Mouse (Mus musculus) heart, adult 11 months (tissue): ENCODE measurements at regions not wholly inside any gene's neighbourhood (a gene's known extent, or its start where the extent isn't known, plus 50 kb on each side); places are given as distances from the start of the nearest gene placed in this dataset.
A peak's percentile ranks its signal among the peaks of the same experiment; 100 is the strongest.

ENCODE experiments used
- DNase-seq: peaks from one replicate; pipeline ENCODE4 v3.0.0; 2022

DNA sequence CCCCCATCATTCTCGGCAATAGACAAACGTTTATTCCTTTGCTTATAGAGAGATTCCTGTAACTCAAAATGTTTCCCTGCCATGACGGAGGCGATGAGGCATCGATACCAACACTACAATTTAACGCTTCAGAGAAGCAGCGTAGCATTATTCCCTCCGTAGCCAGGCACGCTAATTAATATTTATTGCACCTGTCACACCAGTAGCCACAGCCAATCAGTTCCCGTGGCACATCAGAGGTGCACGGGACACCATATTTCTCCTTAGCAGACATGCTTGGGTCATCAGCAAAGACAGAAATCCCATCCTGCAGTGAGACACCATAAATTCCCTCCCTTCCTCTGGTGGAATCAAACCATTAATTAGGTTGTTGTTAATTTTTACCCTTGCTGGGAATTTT, 399.8 kb upstream of the Tmpo start:
- peak; percentile 30 for DNase-seq

- peak; percentile 81 for DNase-seq
Measured at GRCm38 (mm10) chr10:91575323-91576064, 394.4 kb upstream of the Tmpo start.

DNA sequence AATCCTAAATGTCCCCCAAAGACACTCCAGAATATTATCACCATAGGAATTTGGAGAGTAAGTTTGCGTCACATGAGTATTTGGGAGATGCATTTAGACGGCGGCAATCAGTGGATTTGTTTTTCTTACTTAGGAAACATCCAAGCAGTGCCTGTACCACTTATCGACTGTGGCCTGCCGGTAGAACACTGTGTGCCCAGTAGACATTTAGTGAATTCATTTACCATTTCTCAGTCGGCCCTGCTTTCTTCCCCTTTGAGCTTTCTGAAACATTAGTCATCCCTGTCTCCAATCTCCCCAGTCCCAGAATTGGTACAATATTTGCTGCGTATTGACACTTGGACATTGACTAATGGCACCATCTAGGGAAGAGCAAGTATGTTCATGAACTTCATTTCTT, 391.7 kb upstream of the Tmpo start:
- peak; percentile 69 for DNase-seq

DNA sequence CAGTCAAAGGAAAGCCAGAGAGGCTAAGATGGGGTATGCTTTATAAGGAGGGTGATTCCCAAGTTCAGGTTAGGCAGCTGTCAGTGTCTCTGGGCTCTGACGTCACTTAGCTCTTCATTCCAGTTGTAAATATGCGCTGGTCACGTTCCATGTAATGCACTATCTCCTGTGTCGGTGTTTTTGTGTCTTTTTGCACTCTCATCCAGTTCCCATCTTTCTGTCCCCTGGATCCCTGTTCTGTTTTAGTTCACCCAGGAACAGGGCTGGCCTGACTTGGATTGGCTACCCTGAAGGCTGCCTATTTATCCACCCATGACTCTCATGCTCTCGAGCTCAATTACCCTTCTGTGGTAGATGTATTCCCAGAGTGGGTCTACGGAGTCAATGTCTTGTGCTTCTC, 387.9 kb upstream of the Tmpo start:
- peak; percentile 61 for DNase-seq

DNA sequence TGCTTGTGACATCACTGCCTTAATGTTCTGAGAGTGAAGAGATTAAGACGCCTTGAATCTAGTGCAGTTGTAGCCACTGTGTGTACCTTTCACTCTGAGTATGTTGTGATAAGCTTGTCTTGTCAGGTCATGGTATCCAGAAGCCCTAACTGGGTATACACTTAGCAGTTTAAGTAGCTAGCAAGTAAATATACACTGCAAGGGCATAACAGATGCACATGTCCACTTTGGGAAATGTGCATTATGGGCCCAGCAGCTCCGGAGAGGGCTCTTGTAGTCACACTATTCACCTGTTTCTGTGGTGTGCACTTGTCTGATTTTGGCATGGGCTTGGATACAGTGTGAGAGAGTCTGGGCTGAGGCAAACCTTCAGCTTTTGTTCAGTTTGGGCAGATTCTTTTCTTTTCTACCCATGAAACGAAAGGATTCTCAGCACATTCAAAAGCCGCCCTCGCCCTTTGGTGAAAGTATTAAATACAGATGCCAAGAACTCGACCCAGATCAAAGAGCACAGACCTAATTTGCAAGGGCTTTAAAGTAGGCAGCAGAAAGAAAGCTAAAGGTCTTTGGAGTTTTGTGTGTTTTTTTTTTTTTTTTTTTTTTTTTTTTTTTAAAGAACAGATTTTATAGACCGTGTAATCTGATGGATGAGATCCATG, 385.1 kb upstream of the Tmpo start:
- DNase-seq, result peak; percentile 70

GRCm38 (mm10) chr10:91559307-91559706, 378.2 kb upstream of the Tmpo start:
- DNase-seq, result peak; percentile 23

- no peak for DNase-seq
Measured at GRCm38 (mm10) chr10:91548071-91548470, 367.0 kb upstream of the Tmpo start.

DNA sequence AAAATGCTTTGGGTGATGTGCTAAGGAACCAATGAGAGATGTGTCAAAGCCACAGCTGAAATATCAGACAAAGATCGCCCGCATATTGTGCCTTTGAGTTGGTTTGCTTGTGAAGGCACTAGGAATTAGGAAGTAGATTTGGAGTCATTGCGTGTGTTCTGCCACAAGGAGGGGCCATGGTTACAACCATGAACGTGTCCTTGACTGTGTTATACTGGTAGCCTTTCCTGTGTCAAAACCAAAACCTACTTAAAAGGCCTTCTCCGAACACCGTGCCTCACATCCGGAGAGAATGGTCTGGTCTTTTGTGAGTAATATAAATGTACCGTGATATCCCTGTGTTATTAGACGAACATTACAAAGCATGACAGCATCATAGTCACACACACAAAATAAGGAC, 365.0 kb upstream of the Tmpo start:
- no peak for DNase-seq

GRCm38 (mm10) chr10:91545421-91545820, 364.3 kb upstream of the Tmpo start:
- DNase-seq, result no peak

GRCm38 (mm10) chr10:91543167-91543918, 362.2 kb upstream of the Tmpo start:
- no peak for DNase-seq

- peak; percentile 71 for DNase-seq
Measured at GRCm38 (mm10) chr10:91542201-91542604, 361.1 kb upstream of the Tmpo start.

DNA sequence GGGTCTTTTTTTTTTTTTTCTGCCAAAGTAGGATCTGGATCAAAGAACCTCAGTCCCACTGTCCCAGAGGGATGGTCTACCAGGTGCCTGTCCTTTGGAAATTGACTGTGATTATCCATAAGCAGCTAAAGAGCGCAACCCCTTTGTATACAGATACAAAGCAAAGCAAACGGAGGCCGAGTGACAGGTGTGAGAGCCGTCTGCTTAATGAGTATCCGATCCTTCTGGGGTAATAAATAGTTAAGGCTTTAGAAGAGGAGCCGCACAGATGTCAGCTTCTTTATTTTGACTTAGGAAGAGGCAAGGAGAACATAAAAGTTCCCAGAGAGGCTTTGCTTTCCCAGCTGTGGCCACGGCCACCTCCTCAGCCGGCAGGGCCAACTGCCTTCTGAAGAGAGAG, 356.1 kb upstream of the Tmpo start:
- DNase-seq, result peak; percentile 58

- DNase-seq, result no peak
Measured at GRCm38 (mm10) chr10:91535392-91535791, 354.3 kb upstream of the Tmpo start.

DNA sequence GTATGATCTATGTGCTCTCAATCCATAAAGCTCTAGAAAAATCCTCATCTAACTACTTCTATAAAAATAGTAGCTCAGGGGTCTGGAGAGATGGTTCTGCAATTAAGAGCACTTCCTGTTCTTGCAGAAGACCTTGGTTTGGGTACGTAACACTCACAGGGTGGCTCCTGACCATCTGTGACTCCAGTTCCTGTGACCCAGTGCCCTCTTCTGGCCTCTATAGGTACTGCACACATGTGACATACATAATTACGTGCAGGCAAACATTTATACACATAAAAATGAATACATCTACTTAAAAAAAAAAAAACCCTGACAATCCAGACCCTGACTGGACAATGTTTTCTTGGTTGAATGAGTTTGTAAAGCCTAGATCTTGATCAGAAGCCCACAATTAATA, 347.2 kb upstream of the Tmpo start:
- no peak for DNase-seq

DNA sequence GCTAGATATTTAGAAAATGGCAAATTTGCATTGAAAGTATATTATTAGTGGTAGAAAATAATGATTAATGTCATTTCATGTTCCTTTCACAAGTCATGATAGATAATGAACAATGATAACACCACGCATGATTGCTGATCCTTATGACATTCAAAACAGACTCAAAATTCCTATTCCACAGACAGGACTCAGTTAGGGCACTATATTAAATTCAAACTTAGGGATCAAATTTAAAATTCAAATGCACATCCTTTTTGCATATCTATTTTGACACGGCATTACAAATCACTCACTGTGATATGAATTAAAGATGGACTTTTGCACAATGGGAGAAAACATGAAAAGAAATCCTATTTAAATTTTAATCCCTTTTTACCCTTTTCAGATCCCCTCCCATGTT, 340.1 kb upstream of the Tmpo start:
- DNase-seq, result no peak

DNA sequence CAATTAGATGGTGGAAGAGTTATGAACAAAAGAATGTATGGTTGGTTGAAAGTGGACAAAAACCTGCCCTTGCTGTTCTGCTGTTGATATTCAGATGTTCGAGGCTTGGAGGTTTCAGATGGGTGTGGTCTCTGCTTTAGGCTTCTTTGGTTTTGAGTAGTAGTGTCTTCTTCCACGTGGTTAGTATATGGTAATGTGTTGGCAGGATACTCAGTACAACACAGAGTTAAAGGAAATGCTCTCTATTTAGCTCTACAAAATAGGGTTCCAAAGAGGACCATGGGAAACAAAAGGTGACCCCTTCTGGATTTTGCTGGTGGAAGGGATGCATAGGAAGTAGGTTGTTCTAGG, 333.9 kb upstream of the Tmpo start:
- DNase-seq, result no peak

DNA sequence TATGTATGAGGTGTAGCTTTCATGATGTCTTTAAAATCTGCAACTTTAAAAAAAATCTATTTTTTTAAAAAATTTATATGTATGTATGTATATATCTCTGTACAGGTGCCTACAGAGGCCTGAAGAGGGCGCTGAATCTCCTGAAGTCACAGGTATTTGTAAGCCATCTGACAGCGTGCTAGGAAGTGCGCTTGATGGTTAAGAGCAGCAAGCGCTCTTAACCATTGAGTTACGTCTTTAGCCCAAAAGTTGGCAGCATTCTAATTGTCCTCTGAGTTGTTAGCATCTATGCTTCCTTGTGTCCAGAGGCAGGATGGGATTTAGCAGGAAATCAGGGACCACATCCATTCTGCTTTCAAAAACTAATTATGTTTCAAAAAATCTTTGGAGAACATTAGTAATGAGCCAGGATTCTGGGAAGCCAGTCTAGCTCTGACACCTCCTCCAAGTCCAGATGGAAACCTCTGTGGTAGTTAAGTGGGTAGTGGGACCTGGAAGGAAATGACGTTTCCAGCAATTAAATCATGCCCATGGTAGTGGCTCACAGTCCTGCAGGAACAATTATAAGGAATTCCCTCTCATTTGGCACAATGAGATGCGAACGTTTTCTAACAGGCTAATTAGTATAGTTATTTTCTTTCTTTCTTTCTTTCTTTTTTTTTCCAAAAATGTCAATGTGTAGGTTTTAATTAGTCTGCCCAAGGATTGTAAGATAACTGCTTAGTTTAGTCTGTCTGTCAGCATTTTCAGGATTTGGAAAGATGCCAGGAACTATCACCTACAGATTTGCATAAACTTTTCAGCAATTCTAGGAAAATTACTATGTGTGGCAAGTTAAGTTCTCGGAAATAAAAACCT, 333.3 kb upstream of the Tmpo start:
- DNase-seq, result no peak

- peak; percentile 91 for DNase-seq
Measured at GRCm38 (mm10) chr10:91507038-91507437, 325.9 kb upstream of the Tmpo start.

DNA sequence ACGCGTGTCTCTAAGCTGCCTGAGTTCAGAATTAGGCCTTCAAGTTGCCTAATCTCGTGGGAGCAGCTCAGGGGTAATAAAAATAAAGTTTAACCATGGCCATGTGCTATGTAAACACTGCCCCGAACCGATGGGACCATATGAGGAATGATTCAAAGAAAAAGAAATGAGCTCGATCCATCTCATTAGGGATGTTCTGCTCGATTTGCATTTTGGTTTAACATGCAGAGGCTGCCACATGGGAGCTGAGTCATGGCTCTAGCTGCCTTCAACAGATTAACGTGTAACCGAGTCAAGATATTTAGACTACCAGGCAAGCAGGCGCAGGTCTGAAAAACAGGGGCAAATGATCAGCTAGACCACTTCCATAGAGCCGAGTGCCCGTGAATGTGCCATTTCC, 323.8 kb upstream of the Tmpo start:
- no peak for DNase-seq

DNA sequence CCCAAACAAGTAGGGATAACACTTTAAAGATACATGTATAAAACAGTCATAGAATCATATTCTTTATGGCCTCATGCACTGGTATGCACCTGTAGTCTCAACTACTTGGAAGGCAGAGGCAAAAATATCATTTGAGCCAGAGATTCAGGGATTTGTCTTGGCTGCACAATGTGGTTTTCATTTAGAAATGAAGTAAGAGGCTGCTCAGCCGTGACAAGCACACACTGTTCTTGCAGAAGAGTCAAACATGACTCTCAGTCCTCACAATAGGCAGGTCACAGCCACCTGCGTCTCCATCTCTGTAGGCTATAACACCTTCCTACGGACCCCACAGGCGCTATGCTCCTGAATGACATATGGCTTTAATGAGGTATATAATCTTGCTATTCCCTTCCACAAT, 317.4 kb upstream of the Tmpo start:
- DNase-seq, result no peak

- no peak for DNase-seq
Measured at GRCm38 (mm10) chr10:91464691-91465090, 283.6 kb upstream of the Tmpo start.

- no peak for DNase-seq
Measured at GRCm38 (mm10) chr10:91447974-91448703, 267.0 kb upstream of the Tmpo start.
